Mouse (Mus musculus) megakaryocyte, adult 5-6 weeks (primary cell): ENCODE measurements around the gene Edc4. TPM values are rescaled to one million over a fixed set of nuclear protein-coding genes. Genes with fewer than 3 reads are reported as not detected.

Source experiments
- ATAC-seq: 2 replicates; pipeline ENCODE4 v1.8.0; 2016; ENCODE audit warnings: mild to moderate bottlenecking, inconsistent platforms; ENCODE audit not compliant: poor library complexity, severe bottlenecking
- total RNA-seq, 2 experiments: library from RNA; stranded (forward) in 1 of 2; stranded (reverse) in 1 of 2; fragments of 153-499, 151-499 nt in 1 of 2; fragments of 221-1000, 200-1000 nt in 1 of 2; gene quantifications; 2 replicates each; pipeline versions ENCODE4 v1.2.3 to v1.2.4; 2015 to 2017

The Edc4 gene
- total RNA-seq, 2 experiments from 2014 or later, result 12.2 to 27.5 TPM

- peak; percentile 59 for ATAC-seq
Observed at GRCm38 (mm10) chr8:105937496-105938305, 57.0 kb downstream of the Edc4 start.

GRCm38 (mm10) chr8:105938306-105938669 is 57.6 kb downstream of the Edc4 start, which contains the start of gene Psmb10:
Psmb10 (minus strand) TSS chr8:105938444.
- peak; percentile 11; the same call in 1 of the 2 replicates for ATAC-seq

- ATAC-seq, result no peak
Observed at GRCm38 (mm10) chr8:105942026-105942425, 61.3 kb downstream of the Edc4 start.

DNA sequence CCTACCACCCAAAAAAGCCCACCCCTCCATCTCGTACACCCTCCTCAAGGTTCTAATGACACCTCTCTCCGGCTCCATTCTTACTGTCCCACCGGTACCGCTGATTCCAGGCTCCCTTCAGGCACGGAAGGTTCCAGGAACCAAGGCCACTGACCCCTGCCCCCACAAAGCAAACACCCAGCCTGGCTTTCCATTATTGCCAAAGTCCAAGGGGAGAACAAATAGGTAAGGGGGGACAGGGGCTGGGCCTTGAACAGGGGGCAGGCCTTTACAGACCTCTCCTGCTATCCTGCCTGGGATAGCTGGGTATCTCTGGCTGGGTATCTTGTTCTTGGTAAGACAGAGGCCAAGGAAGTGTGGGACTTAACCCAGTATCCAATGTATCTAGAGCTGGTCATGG is 61.9 kb downstream of the Edc4 start:
- ATAC-seq, result no peak

DNA sequence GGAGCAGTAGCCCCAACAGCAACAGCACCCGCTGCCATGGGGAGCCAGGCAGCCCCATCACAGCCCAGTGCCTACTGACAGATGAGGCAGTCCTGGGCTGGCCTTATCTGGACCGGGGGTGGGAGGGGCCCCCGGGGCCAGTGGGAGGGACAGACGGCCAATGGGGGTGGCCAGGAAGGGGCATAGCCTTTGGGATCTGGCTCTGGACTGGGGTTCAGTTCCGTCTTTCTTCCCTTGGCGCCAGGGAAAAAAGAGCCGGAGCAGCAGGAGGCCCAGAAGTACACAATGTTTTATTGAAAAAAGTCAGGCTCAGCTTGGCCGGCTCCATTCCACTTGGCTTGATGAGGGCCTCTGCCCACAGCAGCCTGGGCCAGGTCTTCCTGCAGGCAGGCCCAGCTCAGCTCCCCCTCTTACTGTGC is 62.6 kb downstream of the Edc4 start, which contains the start of gene Lcat:
TSS of gene Lcat (minus strand) at position 62 of the 419 bp plus-strand sequence.
- no peak for ATAC-seq

Other genes starting within 250 kb of the Edc4 start
- 97.0 and 98.3 TPM in 2 replicates for gene Ctcf, start 244.3 kb upstream of the Edc4 start, total RNA-seq (2015)
- gene Ctcf, start 244.3 kb upstream of the Edc4 start, total RNA-seq (2017), result 101 and 124 TPM in 2 replicates
- not detected in 2 replicates for gene Agrp, start 243.5 kb upstream of the Edc4 start, total RNA-seq (2015)
- gene Agrp, start 243.5 kb upstream of the Edc4 start, total RNA-seq (2017), result not detected in 2 replicates
- 0.67 and 1.6 TPM in 2 replicates for gene Carmil2, start 194.6 kb upstream of the Edc4 start, total RNA-seq (2015)
- gene Carmil2, start 194.6 kb upstream of the Edc4 start, total RNA-seq (2017), result 0.70 and 1.3 TPM in 2 replicates
- gene Acd, start 179.8 kb upstream of the Edc4 start, total RNA-seq (2015), result 20.4 and 28.0 TPM in 2 replicates
- 10.6 and 12.3 TPM in 2 replicates for gene Acd, start 179.8 kb upstream of the Edc4 start, total RNA-seq (2017)
- gene Pard6a, start 179.7 kb upstream of the Edc4 start, total RNA-seq (2015), result 6.6 and 7.7 TPM in 2 replicates
- gene Pard6a, start 179.7 kb upstream of the Edc4 start, total RNA-seq (2017), result 9.1 and 22.2 TPM in 2 replicates
- not detected in 2 replicates for gene 4933405L10Rik, start 173.2 kb upstream of the Edc4 start, total RNA-seq (2015)
- gene 4933405L10Rik, start 173.2 kb upstream of the Edc4 start, total RNA-seq (2017), result not detected in 2 replicates
- gene Enkd1, start 172.7 kb upstream of the Edc4 start, total RNA-seq (2015), result 5.9 and 7.5 TPM in 2 replicates
- 5.3 and 5.6 TPM in 2 replicates for gene Enkd1, start 172.7 kb upstream of the Edc4 start, total RNA-seq (2017)
- gene Gfod2, start 122.2 kb upstream of the Edc4 start, total RNA-seq (2015), result 0.14 and 0.16 TPM in 2 replicates
- gene Gfod2, start 122.2 kb upstream of the Edc4 start, total RNA-seq (2017), result 0.08 TPM in 1 of 2 replicates, not detected in the other
- gene Ranbp10, start 53.5 kb upstream of the Edc4 start, total RNA-seq (2015), result 10.2 and 10.5 TPM in 2 replicates
- 6.4 and 7.0 TPM in 2 replicates for gene Ranbp10, start 53.5 kb upstream of the Edc4 start, total RNA-seq (2017)
- gene Tsnaxip1, start 53.1 kb upstream of the Edc4 start, total RNA-seq (2015), result not detected in 2 replicates
- gene Tsnaxip1, start 53.1 kb upstream of the Edc4 start, total RNA-seq (2017), result not detected in 2 replicates
- gene Cenpt, start 27.6 kb upstream of the Edc4 start, total RNA-seq (2015), result 12.4 and 18.3 TPM in 2 replicates
- gene Cenpt, start 27.6 kb upstream of the Edc4 start, total RNA-seq (2017), result 16.7 and 25.0 TPM in 2 replicates
- gene Thap11, start 25.7 kb upstream of the Edc4 start, total RNA-seq (2015), result 42.8 and 48.9 TPM in 2 replicates
- 38.5 and 42.6 TPM in 2 replicates for gene Thap11, start 25.7 kb upstream of the Edc4 start, total RNA-seq (2017)
- gene Nutf2, start 20.3 kb upstream of the Edc4 start, total RNA-seq (2015), result 103 and 117 TPM in 2 replicates
- 40.9 and 54.5 TPM in 2 replicates for gene Nutf2, start 20.3 kb upstream of the Edc4 start, total RNA-seq (2017)
- 0.42 TPM in 1 of 2 replicates, not detected in the other for gene Nrn1l, start 12.7 kb downstream of the Edc4 start, total RNA-seq (2015)
- not detected in 2 replicates for gene Nrn1l, start 12.7 kb downstream of the Edc4 start, total RNA-seq (2017)
- gene Pskh1, start 19.6 kb downstream of the Edc4 start, total RNA-seq (2015), result 8.6 and 9.7 TPM in 2 replicates
- 10.7 and 13.3 TPM in 2 replicates for gene Pskh1, start 19.6 kb downstream of the Edc4 start, total RNA-seq (2017)
- 1.3 and 2.0 TPM in 2 replicates for gene Ctrl, start 53.0 kb downstream of the Edc4 start, total RNA-seq (2015)
- 0.55 and 1.1 TPM in 2 replicates for gene Ctrl, start 53.0 kb downstream of the Edc4 start, total RNA-seq (2017)
- 164 and 185 TPM in 2 replicates for gene Psmb10, start 57.6 kb downstream of the Edc4 start, total RNA-seq (2015)
- 56.1 and 63.6 TPM in 2 replicates for gene Psmb10, start 57.6 kb downstream of the Edc4 start, total RNA-seq (2017)
- gene Lcat, start 62.5 kb downstream of the Edc4 start, total RNA-seq (2015), result 0.23 TPM in 1 of 2 replicates, not detected in the other
- gene Lcat, start 62.5 kb downstream of the Edc4 start, total RNA-seq (2017), result 0.45 TPM in 1 of 2 replicates, not detected in the other
- gene Slc12a4, start 85.2 kb downstream of the Edc4 start, total RNA-seq (2015), result 2.9 and 5.9 TPM in 2 replicates
- 2.1 and 9.4 TPM in 2 replicates for gene Slc12a4, start 85.2 kb downstream of the Edc4 start, total RNA-seq (2017)
- gene Dpep3, start 98.5 kb downstream of the Edc4 start, total RNA-seq (2015), result not detected in 2 replicates
- gene Dpep3, start 98.5 kb downstream of the Edc4 start, total RNA-seq (2017), result not detected in 2 replicates
- 3.8 and 4.3 TPM in 2 replicates for gene Dus2, start 110.5 kb downstream of the Edc4 start, total RNA-seq (2015)
- 6.0 and 6.9 TPM in 2 replicates for gene Dus2, start 110.5 kb downstream of the Edc4 start, total RNA-seq (2017)
- 0.20 TPM in 1 of 2 replicates, not detected in the other for gene Dpep2nb, start 125.1 kb downstream of the Edc4 start, total RNA-seq (2015)
- gene Dpep2nb, start 125.1 kb downstream of the Edc4 start, total RNA-seq (2017), result not detected in 2 replicates
- 8.8 and 9.6 TPM in 2 replicates for gene Ddx28, start 131.0 kb downstream of the Edc4 start, total RNA-seq (2015)
- gene Ddx28, start 131.0 kb downstream of the Edc4 start, total RNA-seq (2017), result 13.7 and 13.9 TPM in 2 replicates
- gene Nfatc3, start 178.0 kb downstream of the Edc4 start, total RNA-seq (2015), result 104 and 108 TPM in 2 replicates
- gene Nfatc3, start 178.0 kb downstream of the Edc4 start, total RNA-seq (2017), result 26.5 and 38.4 TPM in 2 replicates